Comparison of ENCODE assay signal across 19 mouse cellular contexts in the genomic region with DNA sequence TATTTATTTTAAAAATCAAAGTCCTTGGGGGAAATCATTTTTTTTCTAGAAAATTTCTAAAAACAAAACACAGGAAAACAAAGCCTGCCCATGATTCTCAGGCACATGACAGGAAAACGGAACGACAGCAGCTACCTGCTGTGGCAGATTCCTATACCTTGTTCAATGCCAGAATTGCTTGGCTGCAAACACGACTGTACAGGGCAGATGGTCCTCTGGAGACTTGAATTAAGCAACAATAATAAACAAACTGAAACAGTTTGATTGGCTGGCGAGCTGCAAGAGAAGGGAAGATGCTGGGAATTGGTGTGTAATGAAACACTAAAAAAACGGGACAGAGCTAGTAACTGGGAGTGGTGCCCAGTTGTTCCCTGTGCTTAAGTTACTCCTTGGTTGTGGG.
A peak's percentile ranks its signal among the peaks of the same experiment; 100 is the strongest.
DNase-seq lines count a peak whose midpoint lies in the region; ATAC-seq lines count a peak whose summit lies in the region.
"Had no signal": no experiment of that assay in that cellular context is flagged by ENCODE, and none has a peak within 500 bp of the region (broad histone marks: within the 10 kb centered on the region; RNA-seq: fewer than 3 reads in every experiment).

No protein-coding gene starts in this region.

- H3K36me3 ChIP-seq in forebrain, embryonic 16.5 days (ENCODE audit: control insufficient read depth, insufficient read depth) = no peaks in the 10 kb centered on the region
- no peaks in the 10 kb centered on the region for H3K36me3 ChIP-seq in forebrain, embryonic 12.5 days (replicated peaks)
- H3K36me3 ChIP-seq in neural tube, embryonic 13.5 days = no peaks in the 10 kb centered on the region
- H3K36me3 ChIP-seq: hindbrain, embryonic 15.5 days; intestine, embryonic 15.5 days; limb, embryonic 13.5 days; liver, embryonic 13.5 days had no signal

- H3K4me3 ChIP-seq in forebrain, embryonic 16.5 days (replicated peaks; ENCODE audit: low read length) = no peak overlapping the region
- no peak overlapping the region for H3K4me3 ChIP-seq in forebrain, embryonic 12.5 days (replicated peaks)
- H3K4me3 ChIP-seq in neural tube, embryonic 13.5 days = no peak overlapping the region
- H3K4me3 ChIP-seq: gastrocnemius, adult 2 months; hindbrain, embryonic 15.5 days; intestine, embryonic 15.5 days; limb, embryonic 13.5 days; liver, embryonic 13.5 days had no signal

- no peak overlapping the region for H3K9ac ChIP-seq in forebrain, embryonic 16.5 days (replicated peaks; ENCODE audit: low read depth, low read length)
- no peak overlapping the region for H3K9ac ChIP-seq in forebrain, embryonic 12.5 days
- no peak overlapping the region for H3K9ac ChIP-seq in neural tube, embryonic 13.5 days
- H3K9ac ChIP-seq: hindbrain, embryonic 15.5 days; intestine, embryonic 15.5 days; limb, embryonic 13.5 days; liver, embryonic 13.5 days; lung, embryonic 14.5 days had no signal

- ATAC-seq in cerebellum, adult (ENCODE audit: insufficient number of reproducible peaks, low FRiP score, low TSS enrichment) = 0 out of 2 replicates have a peak, but pooled peaks have one; percentile 53
- ATAC-seq in forebrain, embryonic 16.5 days = peak; percentile 36; the same call in 1 of the 2 replicates
- no peak for ATAC-seq in forebrain, embryonic 12.5 days (ENCODE audit: low FRiP score)
- peak; percentile 53; the same call in 1 of the 2 replicates for ATAC-seq in neural tube, embryonic 13.5 days (ENCODE audit: low read depth)
- ATAC-seq: intestine, embryonic 15.5 days had no signal

- no peak overlapping the region for H3K27ac ChIP-seq in forebrain, embryonic 16.5 days (ENCODE audit: low read length)
- H3K27ac ChIP-seq in forebrain, embryonic 12.5 days = no peak overlapping the region
- H3K27ac ChIP-seq in neural tube, embryonic 13.5 days (replicated peaks) = peak overlapping the region; percentile 53
- H3K27ac ChIP-seq: gastrocnemius, adult 2 months; hindbrain, embryonic 15.5 days; intestine, embryonic 15.5 days; limb, embryonic 13.5 days; liver, embryonic 13.5 days had no signal

- H3K9me3 ChIP-seq in forebrain, embryonic 16.5 days (ENCODE audit: control insufficient read depth, low read length) = no peaks in the 10 kb centered on the region
- H3K9me3 ChIP-seq in forebrain, embryonic 12.5 days = no peaks in the 10 kb centered on the region
- no peaks in the 10 kb centered on the region for H3K9me3 ChIP-seq in neural tube, embryonic 13.5 days
- H3K9me3 ChIP-seq: hindbrain, embryonic 15.5 days; intestine, embryonic 15.5 days; limb, embryonic 13.5 days; liver, embryonic 13.5 days had no signal

- 44% methylated on average over 5 of the region's 5 CpGs for WGBS in forebrain, embryonic 16.5 days
- 69% methylated on average over 5 of the region's 5 CpGs for WGBS in forebrain, embryonic 12.5 days
- 41% methylated on average over 5 of the region's 5 CpGs for WGBS in neural tube, embryonic 13.5 days

- 0 out of 2 replicates have a peak, but pooled peaks cover 4% of the 10 kb centered on the region for H3K4me1 ChIP-seq in forebrain, embryonic 16.5 days (replicated peaks; ENCODE audit: control insufficient read depth, insufficient read depth, low read length)
- no peaks in the 10 kb centered on the region for H3K4me1 ChIP-seq in forebrain, embryonic 12.5 days
- H3K4me1 ChIP-seq in neural tube, embryonic 13.5 days (replicated peaks) = peaks cover 3% of the 10 kb centered on the region; the same call in 1 of the 2 replicates
- H3K4me1 ChIP-seq: hindbrain, embryonic 15.5 days; intestine, embryonic 15.5 days; liver, embryonic 13.5 days had no signal

- H3K4me2 ChIP-seq in forebrain, embryonic 16.5 days (ENCODE audit: low read length) = no peak overlapping the region
- H3K4me2 ChIP-seq in forebrain, embryonic 12.5 days = no peak overlapping the region
- H3K4me2 ChIP-seq in neural tube, embryonic 13.5 days = no peak overlapping the region
- H3K4me2 ChIP-seq: hindbrain, embryonic 15.5 days; intestine, embryonic 15.5 days; limb, embryonic 13.5 days; liver, embryonic 13.5 days; lung, embryonic 14.5 days had no signal

- H3K27me3 ChIP-seq in forebrain, embryonic 16.5 days (replicated peaks; ENCODE audit: control insufficient read depth, insufficient read depth, low read length) = no peaks in the 10 kb centered on the region
- no peaks in the 10 kb centered on the region for H3K27me3 ChIP-seq in forebrain, embryonic 12.5 days
- H3K27me3 ChIP-seq in neural tube, embryonic 13.5 days = no peaks in the 10 kb centered on the region
- H3K27me3 ChIP-seq: hindbrain, embryonic 15.5 days; intestine, embryonic 15.5 days; limb, embryonic 13.5 days; liver, embryonic 13.5 days had no signal

- no peak for DNase-seq in cerebellum, adult 11 months
- DNase-seq in neural tube, embryonic 10.5 days (ENCODE audit: extremely low spot score, low spot score) = no peak
- peak; percentile 23 for DNase-seq in telencephalon, adult 2 months (ENCODE audit: low read depth, low spot score)
- no peak for DNase-seq in kidney, adult 9 months
- DNase-seq: adrenal gland, adult 8-10 months; gastrocnemius, adult 2 months; heart, adult 18-20 months; heart, postnatal 4 days; liver, embryonic 13.5 days; lung, embryonic 14.5 days; lung, postnatal 4 days; right cerebral cortex, postnatal 25 days had no signal
